Mouse (Mus musculus) limb, embryonic 13.5 days (tissue): ENCODE measurements around the gene Gm17374. TPM values are rescaled to one million over a fixed set of nuclear protein-coding genes. Genes with fewer than 3 reads are reported as not detected.

ENCODE experiments used
- ATAC-seq: fragments of 200-750 bp; cut with Nextera tagmentation; 2 replicates; pipeline ENCODE4 v1.8.0; 2017; ENCODE audit warnings: low read depth, moderate number of reproducible peaks, moderate TSS enrichment; ENCODE audit not compliant: low FRiP score
- H3K27ac ChIP-seq: fragments of 300-500 bp; sonication (generic); 2 replicates; pipeline ENCODE4 v1.5.1; 2015; ENCODE audit warnings: inconsistent platforms, mild to moderate bottlenecking, moderate library complexity
- H3K27me3 ChIP-seq: fragments of 300-500 bp; sonication (generic); 2 replicates; pipeline ENCODE4 v1.6.1; 2015; ENCODE audit warnings: mild to moderate bottlenecking, inconsistent platforms
- H3K36me3 ChIP-seq: fragments of 300-500 bp; sonication (generic); 2 replicates; pipeline ENCODE4 v1.6.1; 2015; ENCODE audit warnings: inconsistent platforms, mild to moderate bottlenecking, moderate library complexity
- H3K4me1 ChIP-seq: fragments of 300-500 bp; sonication (generic); 2 replicates; pipeline ENCODE4 v1.6.1; 2015; ENCODE audit warnings: inconsistent platforms
- H3K4me2 ChIP-seq: fragments of 300-500 bp; sonication (generic); replicated peaks from 2 replicates; pipeline ENCODE4 v1.6.1; 2015; ENCODE audit warnings: inconsistent platforms, mild to moderate bottlenecking, moderate library complexity
- H3K4me3 ChIP-seq: fragments of 300-500 bp; sonication (generic); 2 replicates; pipeline ENCODE4 v1.5.1; 2015; ENCODE audit warnings: moderate library complexity, mild to moderate bottlenecking, inconsistent platforms
- H3K9ac ChIP-seq: fragments of 300-500 bp; sonication (generic); 2 replicates; pipeline ENCODE4 v1.6.1; 2015; ENCODE audit warnings: mild to moderate bottlenecking, inconsistent platforms
- H3K9me3 ChIP-seq: fragments of 300-500 bp; sonication (generic); 2 replicates; pipeline ENCODE4 v1.6.1; 2016; ENCODE audit warnings: inconsistent platforms
- WGBS: fragments of 180-500 bp; shearing (Covaris S2); methylation state at CpG from one replicate; pipeline ENCODE4 v1.1.7; 2015; 5-methylcytosine and 5-hydroxymethylcytosine counted together
- polyA plus RNA-seq: library from polyadenylated mRNA; unstranded; fragments of >200 nt; fragmentation: Nextera tagmentation; extraction: Ambion mirVana; gene quantifications from 2 replicates; pipeline ENCODE4 v1.2.1, GENCODE M21; 2015

The Gm17374 gene
- polyA plus RNA-seq, 1 experiment from 2014 or later: not detected

DNA sequence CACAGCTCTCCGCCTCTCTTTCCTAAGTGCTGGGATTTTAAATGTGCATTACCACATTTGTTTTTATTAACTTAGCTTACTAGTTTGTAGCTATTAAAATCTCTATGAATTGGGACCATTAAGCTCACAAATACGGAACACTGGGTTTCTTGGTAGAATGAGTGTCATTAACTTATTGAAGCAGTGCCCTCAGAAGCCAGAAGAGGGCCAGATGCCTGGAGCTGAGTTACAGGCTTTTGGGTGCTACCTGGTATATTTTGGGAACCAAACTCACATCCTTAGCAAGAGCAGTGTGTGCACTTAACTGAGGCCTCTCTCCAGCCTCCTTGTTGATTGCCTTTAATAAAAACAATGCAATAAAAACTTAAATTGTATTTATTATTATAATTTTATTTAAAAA is 48.9 kb downstream of the Gm17374 start:
- H3K4me2 ChIP-seq: no peak overlapping the region
- ATAC-seq: no peak
- no peak overlapping the region for H3K27ac ChIP-seq
- H3K4me1 ChIP-seq: no peaks in the 10 kb centered on the region
- H3K27me3 ChIP-seq: no peaks in the 10 kb centered on the region
- H3K4me3 ChIP-seq: no peak overlapping the region
- H3K9me3 ChIP-seq: no peaks in the 10 kb centered on the region
- H3K36me3 ChIP-seq: peaks cover 58% of the 10 kb centered on the region
- 66% methylated on average over 2 of the region's 2 CpGs for WGBS
- no peak overlapping the region for H3K9ac ChIP-seq

DNA sequence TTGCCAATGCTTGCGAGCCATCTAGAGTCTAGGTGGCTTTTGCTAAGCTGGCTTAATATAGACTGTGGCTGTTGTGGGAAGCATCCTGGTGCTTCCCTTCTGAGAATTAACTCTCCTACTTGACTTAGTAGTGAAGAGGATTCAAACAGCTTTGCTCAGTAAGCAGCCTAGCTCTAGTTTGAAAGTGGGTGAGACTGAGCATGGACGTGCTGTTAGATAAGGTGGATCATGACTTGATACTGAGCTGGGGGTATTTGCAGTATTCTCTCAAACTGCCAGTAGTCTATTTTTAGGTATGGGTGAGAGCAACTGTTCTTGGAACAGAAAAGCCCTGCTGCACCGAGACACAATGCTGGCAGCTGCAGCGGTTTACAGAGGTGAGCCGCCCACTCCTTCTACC is 50.7 kb downstream of the Gm17374 start:
- Histone ChIP-seq H3K9ac (no peak overlapping the region), H3K9me3 (no peaks in the 10 kb centered on the region), H3K4me3 (no peak overlapping the region), H3K27me3 (no peaks in the 10 kb centered on the region), H3K4me2 (no peak overlapping the region), H3K27ac (no peak overlapping the region), H3K4me1 (no peaks in the 10 kb centered on the region), H3K36me3 (peaks cover 64% of the 10 kb centered on the region)
- WGBS: 88% methylated on average over 5 of the region's 5 CpGs
- ATAC-seq: no peak

Other genes starting within 250 kb of the Gm17374 start
- gene Tasp1, start 85.2 kb upstream of the Gm17374 start, polyA plus RNA-seq: 21.6 and 24.4 TPM in 2 replicates
- gene Esf1, start 18.5 kb downstream of the Gm17374 start, polyA plus RNA-seq: 27.3 and 30.3 TPM in 2 replicates
- gene Ndufaf5, start 18.6 kb downstream of the Gm17374 start, polyA plus RNA-seq: 29.1 and 32.1 TPM in 2 replicates
- gene Sel1l2, start 237.7 kb downstream of the Gm17374 start, polyA plus RNA-seq: not detected in 2 replicates
- 34.4 and 36.9 TPM in 2 replicates for gene Macrod2, start 243.3 kb downstream of the Gm17374 start, polyA plus RNA-seq